Mouse (Mus musculus) midbrain, embryonic 15.5 days (tissue): ENCODE results near the gene Ankrd33. TPM values are rescaled to one million over a fixed set of nuclear protein-coding genes. Genes with fewer than 3 reads are reported as not detected.

Experiments used
- ATAC-seq: fragments of 200-750 bp; cut with Nextera tagmentation; replicated peaks from 2 replicates; pipeline ENCODE4 v1.8.0; 2017; ENCODE audit warnings: moderate TSS enrichment
- H3K27ac ChIP-seq: fragments of 300-500 bp; sonication (generic); 2 replicates; pipeline ENCODE4 v1.5.1; 2015; ENCODE audit warnings: mild to moderate bottlenecking, inconsistent platforms
- H3K27me3 ChIP-seq: fragments of 300-500 bp; sonication (generic); replicated peaks from 2 replicates; pipeline ENCODE4 v1.6.1; 2015; ENCODE audit warnings: inconsistent platforms
- H3K36me3 ChIP-seq: fragments of 300-500 bp; sonication (generic); replicated peaks from 2 replicates; pipeline ENCODE4 v1.6.1; 2015; ENCODE audit warnings: inconsistent platforms
- H3K4me1 ChIP-seq: fragments of 300-500 bp; sonication (generic); 2 replicates; pipeline ENCODE4 v1.6.1; 2015; ENCODE audit warnings: inconsistent platforms
- H3K4me2 ChIP-seq: fragments of 300-500 bp; sonication (generic); 2 replicates; pipeline ENCODE4 v1.6.1; 2015; ENCODE audit warnings: inconsistent platforms, mild to moderate bottlenecking, moderate library complexity
- H3K4me3 ChIP-seq: fragments of 300-500 bp; sonication (generic); 2 replicates; pipeline ENCODE4 v1.5.1; 2015; ENCODE audit warnings: mild to moderate bottlenecking, inconsistent platforms
- H3K9ac ChIP-seq: fragments of 300-500 bp; sonication (generic); 2 replicates; pipeline ENCODE4 v1.6.1; 2015; ENCODE audit warnings: mild to moderate bottlenecking, inconsistent platforms
- H3K9me3 ChIP-seq: fragments of 300-500 bp; sonication (generic); 2 replicates; pipeline ENCODE4 v1.6.1; 2016; ENCODE audit warnings: inconsistent platforms
- WGBS: fragments of 180-500 bp; shearing (Covaris S2); methylation state at CpG from one replicate; pipeline ENCODE4 v1.1.7; 2015; ENCODE audit warnings: mixed read lengths; 5-methylcytosine and 5-hydroxymethylcytosine counted together
- polyA plus RNA-seq: library from polyadenylated mRNA; unstranded; fragments of >200 nt; fragmentation: Nextera tagmentation; extraction: Ambion mirVana; gene quantifications from 2 replicates; pipeline ENCODE4 v1.2.1, GENCODE M21; 2015

Ankrd33 gene
- polyA plus RNA-seq, 1 experiment from 2014 or later = not detected

DNA sequence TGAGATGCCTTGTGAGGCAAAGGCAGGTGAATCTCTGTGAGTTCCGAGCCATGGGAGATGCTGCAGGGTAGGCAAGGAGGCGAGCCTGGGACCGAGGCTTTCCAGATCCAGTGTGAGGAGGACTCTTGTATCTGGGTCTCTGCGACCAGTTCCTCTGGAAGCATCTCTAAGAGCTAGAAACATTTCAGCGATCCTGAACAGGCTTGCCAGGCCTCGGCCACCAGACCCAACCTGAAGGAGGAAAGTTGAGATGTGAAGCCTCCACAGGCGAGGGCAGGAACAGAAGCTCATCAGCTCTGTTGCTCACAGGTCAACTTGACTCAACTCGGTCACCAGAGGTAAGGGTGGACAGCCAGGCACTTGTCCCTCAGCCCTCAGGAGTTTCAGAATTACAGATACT lies 24.0 kb upstream of the Ankrd33 start:
- Histone ChIP-seq H3K4me1 (peaks cover 24% of the 10 kb centered on the region), H3K4me3 (no peak overlapping the region), H3K36me3 (no peaks in the 10 kb centered on the region), H3K27me3 (no peaks in the 10 kb centered on the region), H3K4me2 (no peak overlapping the region), H3K9me3 (no peaks in the 10 kb centered on the region), H3K27ac (no peak overlapping the region), H3K9ac (no peak overlapping the region)
- ATAC-seq = no peak
- 94% methylated on average over 8 of the region's 8 CpGs for WGBS

DNA sequence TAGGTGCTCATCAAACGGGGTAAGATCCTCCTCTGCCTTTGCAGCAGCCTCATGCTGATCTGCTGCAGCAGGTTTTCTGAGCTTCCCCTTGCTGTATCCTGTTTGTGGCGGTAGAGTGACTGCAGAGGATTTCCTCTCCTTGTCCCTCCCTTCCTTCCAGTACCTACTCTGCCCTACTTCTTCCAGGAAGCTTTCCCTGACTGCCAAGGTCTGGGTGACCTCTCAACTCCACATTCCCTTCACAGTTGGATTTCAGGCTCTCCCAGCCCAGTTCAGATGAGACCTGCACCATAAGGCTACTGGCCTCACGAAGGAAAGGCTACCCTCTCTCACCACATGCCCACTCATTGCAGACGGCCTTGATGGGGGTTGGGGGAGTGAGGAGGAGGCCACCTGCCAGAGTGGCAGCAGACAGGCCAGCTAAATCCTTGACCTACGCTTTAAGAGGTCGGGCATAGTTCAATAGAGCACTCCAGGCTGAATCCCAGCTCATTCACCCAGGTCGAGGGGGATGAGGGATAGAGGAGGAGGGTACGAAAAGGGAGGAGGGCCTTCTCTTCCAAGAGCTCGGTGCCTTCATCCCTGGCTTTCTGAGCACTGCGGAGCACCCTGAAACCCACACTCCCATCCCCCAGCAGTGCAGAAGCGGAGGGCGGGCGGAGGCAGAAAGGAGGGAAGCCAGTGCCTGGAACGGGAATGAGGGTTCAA lies 23.3 kb upstream of the Ankrd33 start:
- Histone ChIP-seq H3K4me1 (peaks cover 24% of the 10 kb centered on the region), H3K9me3 (no peaks in the 10 kb centered on the region), H3K4me2 (peak overlapping the region; percentile 34; the same call in 1 of the 2 replicates), H3K9ac (no peak overlapping the region), H3K4me3 (no peak overlapping the region), H3K27ac (peak overlapping the region; percentile 63), H3K27me3 (no peaks in the 10 kb centered on the region), H3K36me3 (no peaks in the 10 kb centered on the region)
- 18% methylated on average over 14 of the region's 14 CpGs for WGBS
- peak; percentile 32; the same call in 1 of the 2 replicates for ATAC-seq

- H3K9ac ChIP-seq = no peak overlapping the region
- H3K36me3 ChIP-seq = no peaks in the 10 kb centered on the region
- no peaks in the 10 kb centered on the region for H3K9me3 ChIP-seq
- no peaks in the 10 kb centered on the region for H3K27me3 ChIP-seq
- H3K4me2 ChIP-seq = peak overlapping the region; percentile 34
- WGBS = 11% methylated on average over 25 of the region's 25 CpGs
- ATAC-seq = peak; percentile 89
- peaks cover 27% of the 10 kb centered on the region for H3K4me1 ChIP-seq
- H3K27ac ChIP-seq = peak overlapping the region; percentile 63
- H3K4me3 ChIP-seq = no peak overlapping the region
Observed at GRCm38 (mm10) chr15:101092829-101093648, 22.5 kb upstream of the Ankrd33 start.

DNA sequence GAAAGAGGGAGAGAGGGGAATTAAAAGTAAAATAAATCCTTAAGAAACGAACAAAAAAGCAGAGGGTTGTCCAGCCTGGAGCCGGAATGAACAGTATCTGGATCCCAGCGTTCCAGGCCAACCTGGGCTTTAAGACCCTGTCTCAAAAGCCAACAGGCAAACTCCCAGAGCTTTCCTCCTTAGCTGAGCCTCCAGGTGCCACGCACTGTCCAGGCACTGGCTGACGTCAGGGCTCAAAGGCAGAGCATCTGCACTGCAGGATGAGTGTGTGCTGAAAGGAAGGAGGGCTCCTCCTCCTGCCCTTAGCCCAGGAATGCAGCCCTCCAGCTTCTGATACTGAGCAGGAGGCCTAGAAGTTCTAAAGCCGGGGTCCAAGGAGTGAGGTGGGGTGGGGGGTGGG lies 21.6 kb upstream of the Ankrd33 start:
- Histone ChIP-seq H3K4me1 (peaks cover 27% of the 10 kb centered on the region), H3K36me3 (no peaks in the 10 kb centered on the region), H3K9me3 (no peaks in the 10 kb centered on the region), H3K4me2 (no peak overlapping the region), H3K27ac (no peak overlapping the region), H3K27me3 (no peaks in the 10 kb centered on the region), H3K9ac (no peak overlapping the region), H3K4me3 (no peak overlapping the region)
- no peak for ATAC-seq
- WGBS = 36% methylated on average over 6 of the region's 6 CpGs

- no peak for ATAC-seq
- WGBS = 72% methylated on average over 9 of the region's 9 CpGs
Observed at GRCm38 (mm10) chr15:101094979-101095378, 20.6 kb upstream of the Ankrd33 start.

GRCm38 (mm10) chr15:101095392-101095791 lies 20.2 kb upstream of the Ankrd33 start:
- H3K4me3 ChIP-seq = no peak overlapping the region
- ATAC-seq = no peak

More at GRCm38 (mm10) chr15:101094979-101095378, 20.6 kb upstream of the Ankrd33 start:
- peaks cover 27% of the 10 kb centered on the region for H3K4me1 ChIP-seq
- no peaks in the 10 kb centered on the region for H3K36me3 ChIP-seq
- H3K4me2 ChIP-seq = no peak overlapping the region
- no peak overlapping the region for H3K27ac ChIP-seq
- no peak overlapping the region for H3K9ac ChIP-seq
- H3K27me3 ChIP-seq = no peaks in the 10 kb centered on the region
- H3K9me3 ChIP-seq = no peaks in the 10 kb centered on the region
- no peak overlapping the region for H3K4me3 ChIP-seq

DNA sequence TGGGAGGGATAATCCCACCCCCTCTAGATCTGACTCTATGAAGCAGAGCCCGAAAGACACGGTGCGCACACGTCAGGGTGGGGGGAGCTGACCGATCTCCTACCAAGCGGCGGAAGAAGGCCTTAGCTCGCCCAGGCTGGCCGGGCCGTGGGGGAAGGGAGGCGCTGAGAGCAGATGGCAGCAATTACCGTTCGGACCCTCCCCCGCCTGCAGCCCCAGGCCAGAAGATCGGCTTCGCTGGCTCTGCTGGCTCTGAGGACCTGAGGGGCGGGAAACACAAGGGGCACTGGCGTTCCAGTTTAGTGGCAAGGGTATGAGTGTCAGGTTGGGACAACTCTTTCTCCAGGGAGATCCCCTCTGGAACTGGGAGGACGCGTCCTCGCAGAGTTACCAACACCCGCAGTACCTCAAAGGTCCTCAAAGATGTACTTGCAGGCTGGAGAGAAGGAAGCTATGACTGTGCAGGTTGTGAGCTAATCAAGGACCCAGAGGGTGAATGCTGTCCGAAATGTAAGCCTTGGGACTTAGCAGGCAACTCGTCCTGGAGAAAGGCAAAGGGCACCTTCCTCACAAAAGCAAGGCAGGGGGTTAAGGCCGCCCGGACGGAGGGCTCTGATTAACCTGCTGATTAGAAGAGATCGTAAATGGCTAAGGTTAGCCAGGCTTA lies 17.4 kb upstream of the Ankrd33 start:
- H3K9me3 ChIP-seq = no peaks in the 10 kb centered on the region
- H3K4me3 ChIP-seq = no peak overlapping the region
- peak overlapping the region; percentile 25 for H3K4me2 ChIP-seq
- H3K4me1 ChIP-seq = peaks cover 19% of the 10 kb centered on the region
- H3K36me3 ChIP-seq = no peaks in the 10 kb centered on the region
- H3K27ac ChIP-seq = no peak overlapping the region
- no peaks in the 10 kb centered on the region for H3K27me3 ChIP-seq
- ATAC-seq = 0 out of 2 replicates have a peak, but pooled peaks have one; percentile 31
- H3K9ac ChIP-seq = no peak overlapping the region
- WGBS = 4% methylated on average over 27 of the region's 28 CpGs

More at GRCm38 (mm10) chr15:101095392-101095791, 20.2 kb upstream of the Ankrd33 start:
- Histone ChIP-seq H3K4me2 (no peak overlapping the region), H3K9ac (no peak overlapping the region), H3K27ac (no peak overlapping the region), H3K4me1 (peaks cover 27% of the 10 kb centered on the region), H3K36me3 (no peaks in the 10 kb centered on the region), H3K27me3 (no peaks in the 10 kb centered on the region), H3K9me3 (no peaks in the 10 kb centered on the region)
- WGBS = 63% methylated on average over 3 of the region's 3 CpGs

GRCm38 (mm10) chr15:101100996-101101395 lies 14.6 kb upstream of the Ankrd33 start:
- Histone ChIP-seq H3K4me3 (no peak overlapping the region), H3K9me3 (no peaks in the 10 kb centered on the region), H3K9ac (no peak overlapping the region), H3K4me1 (peaks cover 9% of the 10 kb centered on the region), H3K36me3 (no peaks in the 10 kb centered on the region), H3K27me3 (no peaks in the 10 kb centered on the region), H3K27ac (no peak overlapping the region), H3K4me2 (no peak overlapping the region)
- ATAC-seq = no peak
- 89% methylated on average over 3 of the region's 3 CpGs for WGBS

DNA sequence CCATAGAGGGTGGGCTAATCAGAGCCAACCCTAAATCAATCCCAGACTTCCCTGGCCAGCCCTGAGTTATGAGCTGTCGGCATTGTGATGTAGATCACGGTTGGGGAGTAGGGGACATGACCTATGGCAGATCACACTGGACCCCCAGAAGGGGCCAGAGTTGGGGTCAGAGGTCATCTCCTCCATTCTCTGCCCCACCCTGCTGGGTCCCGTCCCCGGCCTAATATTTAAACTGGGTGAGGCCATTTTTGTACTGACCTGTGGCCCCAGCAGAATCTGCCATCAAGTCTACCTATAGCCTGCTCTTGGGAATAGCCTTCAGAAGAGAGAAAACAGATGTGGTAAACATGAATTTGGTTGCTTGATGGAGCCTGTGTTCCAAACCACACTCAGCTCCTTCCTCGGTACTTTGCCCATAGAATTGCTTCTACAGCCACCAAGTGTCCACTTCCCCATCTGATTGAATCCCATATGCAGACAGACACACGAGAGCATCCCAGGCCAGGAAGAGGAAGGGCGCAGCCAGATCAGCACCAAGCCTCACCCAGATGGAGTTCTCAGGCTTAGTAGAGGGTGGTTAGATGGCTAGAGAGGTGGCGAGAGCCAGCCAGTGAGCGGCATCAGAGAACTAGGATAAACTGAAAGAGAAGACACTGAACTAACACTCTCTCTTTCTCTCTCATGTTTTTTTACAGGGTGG lies 11.8 kb upstream of the Ankrd33 start:
- Histone ChIP-seq H3K9ac (no peak overlapping the region), H3K27ac (no peak overlapping the region), H3K27me3 (no peaks in the 10 kb centered on the region), H3K4me3 (no peak overlapping the region), H3K9me3 (no peaks in the 10 kb centered on the region), H3K36me3 (no peaks in the 10 kb centered on the region), H3K4me2 (no peak overlapping the region), H3K4me1 (no peaks in the 10 kb centered on the region)
- ATAC-seq = no peak
- WGBS = 88% methylated on average over 9 of the region's 9 CpGs

GRCm38 (mm10) chr15:101105496-101105994 lies 10.0 kb upstream of the Ankrd33 start:
- H3K9ac ChIP-seq = no peak overlapping the region

GRCm38 (mm10) chr15:101106011-101106410 lies 9.5 kb upstream of the Ankrd33 start:
- no peak overlapping the region for H3K4me3 ChIP-seq
- no peak overlapping the region for H3K27ac ChIP-seq
- no peak overlapping the region for H3K4me2 ChIP-seq
- no peaks in the 10 kb centered on the region for H3K9me3 ChIP-seq
- H3K4me1 ChIP-seq = no peaks in the 10 kb centered on the region
- no peaks in the 10 kb centered on the region for H3K36me3 ChIP-seq
- no peak overlapping the region for H3K9ac ChIP-seq
- WGBS = 84% methylated on average over 10 of the region's 10 CpGs
- no peak for ATAC-seq
- H3K27me3 ChIP-seq = no peaks in the 10 kb centered on the region

More at GRCm38 (mm10) chr15:101105496-101105994, 10.0 kb upstream of the Ankrd33 start:
- H3K27me3 ChIP-seq = no peaks in the 10 kb centered on the region
- H3K4me2 ChIP-seq = no peak overlapping the region
- H3K4me1 ChIP-seq = no peaks in the 10 kb centered on the region
- no peak overlapping the region for H3K4me3 ChIP-seq
- ATAC-seq = no peak
- no peak overlapping the region for H3K27ac ChIP-seq
- WGBS = 21% methylated on average over 12 of the region's 12 CpGs
- H3K36me3 ChIP-seq = no peaks in the 10 kb centered on the region
- H3K9me3 ChIP-seq = no peaks in the 10 kb centered on the region
